Mouse (Mus musculus): Measurements from ENCODE around the gene Gm20388.

DNA sequence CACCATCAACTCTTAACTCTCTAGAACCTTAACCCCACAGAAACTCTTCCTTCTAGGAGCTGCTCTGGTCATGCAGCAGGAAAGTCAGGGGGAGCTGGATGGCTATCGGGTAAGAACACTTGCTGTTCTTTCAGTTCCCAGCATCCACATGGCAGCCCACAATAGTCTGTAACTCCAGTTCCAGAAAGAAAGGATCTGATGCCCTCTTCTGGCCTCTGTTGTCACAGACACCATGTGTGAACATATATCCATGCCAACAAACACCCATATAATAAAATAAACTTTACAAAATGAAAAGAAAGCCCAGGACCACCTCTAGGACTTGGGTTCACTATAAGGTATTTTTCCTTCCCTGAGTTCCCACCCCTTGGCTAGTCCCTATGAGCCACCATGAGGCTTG is 1711.2 kb downstream of the Gm20388 start:
- TF ChIP-seq POLR2A (IDR thresholded peaks at IDR 0.05; ENCODE audit: borderline replicate concordance, extremely low read depth, insufficient read depth, insufficient read length, poor library complexity, severe bottlenecking) (no peak), CTCF (IDR thresholded peaks at IDR 0.05; ENCODE audit: borderline replicate concordance, extremely low read depth, insufficient read depth, insufficient read length) (no peak)

Data from brain, embryonic 14.5 days (tissue).